Mouse (Mus musculus): ENCODE results near the gene Grin3a.

DNA sequence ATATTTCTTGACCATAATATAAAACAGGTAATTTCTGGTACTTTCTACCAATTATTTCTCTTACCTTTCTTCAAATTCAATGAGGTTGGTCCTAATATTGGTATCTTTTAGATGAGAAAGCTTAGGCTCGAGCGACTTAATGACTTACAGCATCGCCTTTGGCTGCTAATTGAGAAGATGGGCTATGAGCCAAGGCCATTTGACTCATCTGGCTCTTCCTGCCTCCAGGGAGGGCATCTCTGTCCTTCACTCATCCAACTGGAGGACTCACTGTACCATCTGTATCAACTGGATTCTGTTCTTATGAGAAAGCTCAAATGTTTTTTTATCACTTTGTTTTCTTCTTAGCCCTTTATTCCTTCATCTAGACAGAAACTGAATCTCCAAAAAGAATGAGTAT is 31.7 kb downstream of the Grin3a start:
- TF ChIP-seq CTCF (IDR thresholded peaks at IDR 0.05; ENCODE audit: low read depth, low read length) (no peak), POLR2A (IDR thresholded peaks at IDR 0.05; ENCODE audit: extremely low read depth, insufficient read depth, low read length) (no peak)
